Mouse (Mus musculus): ENCODE measurements around the gene Zfp536.

The Zfp536 gene

DNA sequence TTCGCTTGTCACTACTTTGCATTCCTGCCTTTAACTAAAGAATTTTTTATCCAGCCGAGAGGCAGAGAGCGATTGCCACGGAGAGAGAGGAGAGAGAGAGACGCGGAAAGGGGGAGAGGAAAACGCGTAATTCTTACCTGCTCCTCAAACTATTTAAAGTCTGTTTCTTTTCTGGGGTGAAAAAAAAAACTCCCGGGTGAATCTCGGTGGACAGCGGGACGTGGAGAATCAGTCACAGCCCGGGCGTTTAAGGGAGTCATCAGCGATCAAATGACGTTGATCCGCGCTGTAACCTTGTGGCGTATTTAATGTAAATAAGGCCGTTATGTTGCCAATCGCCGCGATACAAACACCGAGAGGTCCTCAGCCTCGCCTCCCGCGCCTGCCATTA, at the start of gene Zfp536:
Gene Zfp536, minus strand, starts transcription at position 330 of the 391 bp plus-strand sequence.
- DNase-seq (ENCODE audit: low read depth, low spot score): no peak

DNA sequence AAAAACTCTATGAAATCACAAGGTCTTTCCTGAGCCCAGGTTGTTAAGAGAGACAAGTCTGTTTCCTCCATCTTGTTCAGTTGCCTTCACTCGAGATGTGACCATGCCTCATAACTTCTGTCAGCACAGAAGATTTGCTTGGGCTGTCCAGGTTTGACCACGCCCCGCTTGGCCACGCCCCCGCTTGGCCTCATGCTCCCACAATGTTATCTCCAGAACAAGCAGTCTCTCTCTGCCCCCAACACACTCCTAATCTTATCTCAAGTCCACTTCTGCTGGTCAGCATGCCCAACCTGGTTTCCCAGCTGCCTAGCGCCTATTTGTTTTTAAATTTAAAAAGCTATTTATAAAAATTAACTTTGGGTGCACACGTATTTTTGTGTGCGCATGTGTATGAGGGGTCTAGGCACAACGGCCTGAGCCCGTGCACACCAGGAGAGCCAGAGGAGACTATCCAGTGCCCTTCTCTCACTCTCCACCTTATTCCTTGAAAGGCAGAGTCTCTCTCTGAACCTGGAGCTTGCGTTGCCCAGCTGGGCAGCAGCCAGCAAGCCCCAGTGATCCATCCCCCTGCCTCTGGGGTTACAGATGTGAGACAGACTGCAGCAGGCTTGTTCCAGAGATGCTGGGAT, 47.3 kb upstream of the Zfp536 start:
- no peak for DNase-seq (ENCODE audit: low read depth, low spot score)

DNA sequence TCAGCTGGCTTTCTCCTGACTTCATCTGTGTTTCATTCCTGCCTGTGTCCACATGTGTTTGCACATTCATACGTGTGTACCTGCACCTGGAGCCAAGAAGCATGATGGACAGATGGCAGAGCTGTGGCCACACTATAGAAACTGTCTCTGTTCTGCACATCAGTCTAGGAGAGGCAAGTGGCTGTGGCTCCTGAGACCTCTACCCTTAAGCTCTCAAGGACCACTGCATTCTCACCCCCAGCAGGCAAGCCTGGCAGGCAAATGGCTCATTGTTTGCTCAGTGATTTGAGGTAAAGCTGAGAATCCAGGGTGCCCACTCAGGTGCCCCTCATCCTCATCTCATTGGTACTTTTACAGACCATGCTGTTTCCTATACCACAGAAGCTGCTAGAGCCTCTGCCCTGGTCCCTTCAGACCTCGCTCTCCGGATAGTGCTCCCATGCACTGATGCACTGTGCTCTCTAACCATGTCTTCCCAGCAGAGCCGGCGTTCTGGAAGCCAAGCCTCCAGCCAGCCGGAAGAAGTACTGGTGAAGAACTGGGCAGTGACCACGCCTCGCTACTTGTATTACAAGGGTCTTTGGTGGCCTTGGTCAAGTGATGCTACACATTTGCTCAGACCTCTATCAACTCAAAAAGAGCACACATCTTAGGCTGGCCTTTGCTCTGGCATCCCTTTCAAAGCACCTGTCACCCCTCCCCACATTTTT, 45.3 kb upstream of the Zfp536 start:
- DNase-seq (ENCODE audit: low read depth, low spot score): no peak

- no peak for DNase-seq (ENCODE audit: low read depth, low spot score)
These were observed 43.5 kb upstream of the Zfp536 start for GRCm38 (mm10) chr7:37816901-37817300.

DNA sequence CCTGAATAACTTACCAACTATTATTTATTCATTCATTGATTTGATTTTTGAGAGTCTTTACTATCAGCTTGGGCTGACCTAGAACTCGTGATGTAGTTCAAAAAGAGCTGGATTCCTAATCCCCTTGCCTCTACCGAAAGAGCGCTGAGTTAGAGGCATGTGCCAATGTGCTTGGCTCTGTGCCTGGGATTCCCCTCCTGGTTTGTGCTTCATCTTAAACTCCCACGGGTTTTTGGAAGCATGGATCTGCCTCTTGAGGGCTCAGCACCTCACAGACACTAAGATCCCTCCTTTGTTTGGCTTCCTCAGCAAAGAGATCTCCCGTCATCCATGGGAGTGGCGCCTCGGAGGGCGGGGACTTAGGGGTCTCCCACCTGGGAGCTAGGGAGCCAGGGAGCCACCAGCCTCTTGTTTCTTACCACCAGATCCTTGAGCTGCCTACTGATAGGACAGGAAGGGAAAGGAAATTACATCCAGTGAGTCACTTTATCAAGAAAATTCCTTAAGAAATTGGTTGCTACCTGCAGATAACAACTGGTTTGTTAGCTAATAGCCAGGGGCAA, 41.5 kb upstream of the Zfp536 start:
- no peak for DNase-seq (ENCODE audit: low read depth, low spot score)

GRCm38 (mm10) chr7:37813676-37814075, 40.2 kb upstream of the Zfp536 start:
- no peak for DNase-seq (ENCODE audit: low read depth, low spot score)

GRCm38 (mm10) chr7:37809908-37810307, 36.5 kb upstream of the Zfp536 start:
- no peak for DNase-seq (ENCODE audit: low read depth, low spot score)

DNA sequence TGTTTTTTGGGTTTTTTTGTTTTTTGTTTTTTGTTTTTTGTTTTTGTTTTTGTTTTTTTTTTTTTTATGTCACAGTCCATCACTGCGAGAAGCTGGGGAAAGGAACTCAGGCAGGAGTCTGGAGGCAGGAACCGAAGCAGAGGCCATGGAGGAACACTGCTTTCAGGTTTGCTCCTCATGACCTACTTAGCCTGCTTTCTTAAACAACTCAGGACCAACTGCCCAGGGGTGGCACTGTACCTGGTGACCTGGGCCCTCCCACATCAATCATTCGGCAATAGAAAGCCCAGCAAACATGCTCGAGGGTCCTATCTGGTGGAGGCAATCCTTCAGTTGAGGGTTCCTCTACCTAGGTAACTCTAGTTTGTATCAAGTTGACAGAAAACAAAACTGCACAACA, 35.6 kb upstream of the Zfp536 start:
- no peak for DNase-seq (ENCODE audit: low read depth, low spot score)

GRCm38 (mm10) chr7:37801160-37801559, 27.7 kb upstream of the Zfp536 start:
- no peak for DNase-seq (ENCODE audit: low read depth, low spot score)

DNA sequence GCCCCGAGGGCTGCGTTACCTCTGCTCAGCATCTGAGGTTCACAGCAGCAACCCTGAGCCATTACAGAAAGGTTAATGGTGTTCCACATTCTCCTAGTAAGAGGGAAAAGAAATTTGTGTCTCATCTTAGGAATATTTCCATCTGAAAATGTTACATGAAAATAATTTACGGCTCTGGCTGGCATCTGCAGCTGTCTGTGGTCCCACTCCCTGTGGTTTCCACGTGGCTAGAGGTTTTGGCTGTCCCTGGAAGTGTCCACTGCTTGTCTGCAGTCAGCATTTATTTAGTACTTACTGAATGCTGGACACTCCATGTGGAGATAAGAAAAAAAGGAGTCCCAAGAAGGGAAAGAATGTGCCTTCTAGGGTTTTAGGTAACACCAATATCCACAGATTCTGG, 15.3 kb upstream of the Zfp536 start:
- no peak for DNase-seq (ENCODE audit: low read depth, low spot score)

DNA sequence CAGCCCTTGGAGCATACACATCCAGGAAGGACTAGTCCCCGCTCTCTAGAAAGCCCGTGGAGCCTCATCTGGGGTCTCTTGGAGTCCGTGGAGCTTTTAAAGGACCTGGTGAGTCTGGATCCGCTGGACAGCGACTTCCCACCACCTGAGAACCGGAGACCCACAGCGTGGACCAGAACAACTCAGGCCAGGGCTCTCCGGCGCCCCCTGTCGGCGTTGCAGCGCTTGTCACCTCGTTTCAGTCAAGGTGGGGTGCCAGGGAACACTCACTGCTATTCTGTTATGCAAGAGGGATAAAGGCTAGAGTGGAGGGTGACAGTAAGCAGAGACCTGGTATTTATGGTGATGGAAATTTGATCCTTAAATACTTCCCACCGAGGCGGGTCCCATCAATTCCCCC, 2.1 kb upstream of the Zfp536 start:
- DNase-seq (ENCODE audit: low read depth, low spot score): no peak

GRCm38 (mm10) chr7:37774463-37774970, 1.1 kb upstream of the Zfp536 start:
- no peak for DNase-seq (ENCODE audit: low read depth, low spot score)

- DNase-seq (ENCODE audit: low read depth, low spot score): no peak
These were observed 465 bp upstream of the Zfp536 start for GRCm38 (mm10) chr7:37773906-37774305.

DNA sequence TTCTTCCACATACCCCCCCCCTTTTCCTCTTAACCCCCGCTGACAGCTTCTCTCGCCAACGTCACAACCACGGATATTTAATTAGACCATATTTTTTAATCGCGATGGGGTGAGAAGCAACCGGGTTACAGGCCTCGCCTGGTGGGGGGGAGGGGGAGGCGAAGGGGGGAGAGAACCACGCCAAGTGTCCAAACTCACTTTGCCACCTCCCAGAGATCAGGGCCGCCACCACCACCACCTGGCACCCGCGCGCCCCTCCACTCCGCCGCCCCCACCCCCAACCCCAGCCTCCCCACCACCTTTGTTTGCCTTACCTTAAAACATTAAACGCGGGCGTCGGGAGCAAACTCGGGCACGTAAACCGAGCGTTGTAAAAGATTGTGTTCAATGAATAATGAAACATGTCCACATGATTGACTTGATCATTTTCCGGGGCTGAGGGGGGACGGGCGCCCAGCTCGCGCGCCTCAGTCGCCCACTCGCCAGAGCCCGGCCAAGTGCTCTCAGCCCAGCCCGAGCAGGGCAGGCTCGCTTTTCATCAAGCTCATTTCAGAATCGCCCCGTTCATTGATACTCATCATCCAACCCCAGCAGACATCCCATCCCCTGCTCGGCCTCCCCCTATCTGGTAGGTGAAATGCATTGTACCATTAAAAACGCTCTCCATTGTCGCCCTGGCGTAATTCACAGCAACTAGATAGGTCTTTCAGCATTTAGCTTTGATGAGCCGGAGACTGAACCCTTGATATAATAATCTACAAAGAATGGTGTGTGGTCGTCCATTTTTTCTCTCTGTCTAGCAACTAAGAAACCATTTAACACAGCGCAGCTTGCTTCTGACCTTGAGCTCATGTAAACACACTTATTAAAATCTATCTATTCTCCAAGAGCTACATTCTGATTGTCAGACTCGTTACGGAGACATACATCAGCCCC, 797 bp downstream of the Zfp536 start:
- DNase-seq (ENCODE audit: low read depth, low spot score): no peak

DNA sequence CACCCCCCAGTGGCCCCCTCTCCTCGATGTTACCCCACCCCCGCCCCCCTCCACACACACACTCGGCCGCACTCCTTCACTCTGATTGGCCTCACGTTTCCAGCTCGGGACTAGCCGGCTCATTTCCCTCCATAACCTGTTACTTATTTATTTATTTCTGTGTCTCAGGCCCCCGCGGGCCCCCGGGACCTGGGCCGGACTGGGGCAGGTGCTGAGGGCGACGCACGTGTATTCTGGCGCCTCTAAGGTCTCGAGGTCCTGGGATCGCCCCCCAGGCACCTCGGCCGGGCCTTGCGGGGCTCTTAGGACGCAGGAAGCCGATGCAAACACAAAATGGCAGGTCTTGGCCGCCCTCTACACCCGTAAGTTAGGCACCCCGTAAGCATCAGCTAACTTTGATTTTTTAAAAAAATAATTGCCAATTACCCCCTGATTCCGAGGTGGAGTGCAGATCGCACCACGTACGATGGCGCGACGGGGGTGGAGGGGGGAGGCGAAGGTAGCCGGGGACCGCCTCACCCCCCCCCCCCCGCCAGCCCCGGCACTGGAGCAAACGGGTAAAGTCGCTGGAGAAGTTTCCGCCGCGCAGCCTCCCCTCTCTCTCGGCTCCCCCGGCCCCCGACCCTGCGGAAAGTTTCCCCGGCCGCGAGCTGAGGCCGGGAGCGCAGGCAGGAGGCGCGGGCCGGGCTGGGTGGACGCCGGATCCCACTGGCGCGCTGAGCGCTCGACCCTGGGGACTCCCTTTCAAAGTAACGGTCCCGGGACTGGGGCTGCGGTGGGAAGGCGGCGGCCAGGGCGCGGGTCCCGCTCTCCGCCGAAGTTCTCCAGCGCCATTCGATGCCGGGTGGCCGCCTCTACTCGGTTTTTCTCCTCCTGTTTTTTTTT, 1.7 kb downstream of the Zfp536 start:
- no peak for DNase-seq (ENCODE audit: low read depth, low spot score)

DNA sequence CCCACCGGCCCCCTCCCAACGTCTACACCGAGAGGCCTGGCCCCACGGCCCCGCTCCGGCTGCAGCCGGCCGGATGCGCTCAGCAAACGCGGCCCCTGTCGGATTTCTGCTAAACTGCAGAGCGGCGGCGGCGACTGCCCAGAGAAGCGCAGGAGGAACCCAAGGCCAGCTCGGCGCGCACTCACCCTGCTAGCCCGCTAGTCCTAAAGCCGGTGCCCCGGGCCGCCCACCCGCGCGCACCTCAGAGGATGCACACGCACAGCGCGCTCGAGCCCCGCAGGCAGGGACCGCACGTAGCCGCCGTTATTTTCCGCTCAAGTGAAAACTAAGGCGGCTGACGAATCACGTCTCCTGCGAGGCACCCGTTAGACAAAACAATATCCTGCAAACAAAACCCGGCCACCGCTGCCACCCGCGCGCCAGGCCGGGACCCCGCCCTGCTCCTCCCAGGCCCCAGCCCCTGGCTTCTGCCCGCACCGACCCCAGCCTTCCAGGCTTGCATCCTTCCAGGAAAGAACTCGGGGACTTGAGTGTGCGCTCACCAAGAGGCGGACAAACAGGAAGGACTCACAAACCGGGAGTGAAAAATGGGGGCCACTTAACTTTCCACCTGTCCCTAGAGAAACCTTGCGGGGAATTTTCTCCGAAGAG, 2.9 kb downstream of the Zfp536 start:
- DNase-seq (ENCODE audit: low read depth, low spot score): no peak

DNA sequence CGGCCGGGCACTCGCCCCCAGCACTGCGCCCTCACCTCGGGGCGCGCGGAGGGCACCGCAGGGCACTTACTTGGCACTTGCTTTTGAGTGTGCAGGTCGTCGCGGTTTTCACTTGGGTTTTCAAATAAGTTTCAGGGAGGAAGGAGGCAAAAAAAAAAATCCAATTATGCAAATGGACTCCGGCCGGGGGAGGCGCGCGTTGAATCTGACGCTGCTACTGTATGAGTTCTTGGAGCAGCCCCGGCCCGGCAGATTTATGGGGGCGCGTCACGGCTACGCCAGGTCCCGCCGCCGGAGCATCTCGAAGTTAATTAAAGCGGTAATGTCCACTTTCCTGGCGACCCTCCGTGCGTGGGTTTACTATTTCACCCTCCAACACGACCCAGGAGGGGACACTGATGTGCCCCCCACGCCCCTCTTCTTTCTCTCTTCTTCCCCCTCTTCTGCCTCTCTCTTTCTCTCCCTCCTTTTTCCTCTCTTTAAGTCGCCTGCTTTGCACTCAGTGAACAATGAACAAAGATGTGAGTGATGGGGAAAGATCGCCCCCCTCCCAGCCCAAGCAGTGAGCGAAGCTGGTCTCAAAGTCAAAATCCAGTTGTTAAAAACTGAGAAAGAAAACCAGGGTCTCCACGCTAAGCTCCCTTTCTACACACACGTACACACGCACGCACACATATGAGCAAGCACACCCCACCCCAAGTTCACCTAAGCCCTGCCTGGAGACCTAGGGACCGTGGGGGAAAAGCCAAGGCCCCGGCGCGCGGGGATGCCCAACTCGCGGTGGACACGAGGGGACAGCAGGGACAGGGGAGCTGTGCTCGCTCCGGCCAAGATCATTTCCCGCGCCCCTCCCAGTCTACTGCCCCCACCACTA, 3.7 kb downstream of the Zfp536 start:
- no peak for DNase-seq (ENCODE audit: low read depth, low spot score)

DNA sequence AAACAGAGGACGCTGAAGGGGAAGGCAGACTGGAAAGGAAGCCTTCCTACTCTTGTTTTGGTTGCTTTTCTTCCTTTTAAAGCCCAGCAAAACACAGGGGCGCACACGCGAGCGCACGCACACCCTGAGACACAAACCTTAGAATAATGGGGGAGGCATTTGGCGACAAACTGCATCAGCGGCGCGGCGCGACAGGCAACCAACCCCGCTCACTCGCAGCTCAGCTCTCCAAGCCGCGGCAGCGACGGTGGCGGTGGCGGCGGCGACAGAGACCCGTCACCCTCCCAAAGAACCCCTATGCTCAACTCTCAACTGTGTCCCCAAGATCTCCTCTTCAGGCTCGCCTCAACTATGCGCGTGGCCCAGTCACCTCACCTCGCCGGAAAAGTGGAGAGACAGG, 4.4 kb downstream of the Zfp536 start:
- no peak for DNase-seq (ENCODE audit: low read depth, low spot score)

DNA sequence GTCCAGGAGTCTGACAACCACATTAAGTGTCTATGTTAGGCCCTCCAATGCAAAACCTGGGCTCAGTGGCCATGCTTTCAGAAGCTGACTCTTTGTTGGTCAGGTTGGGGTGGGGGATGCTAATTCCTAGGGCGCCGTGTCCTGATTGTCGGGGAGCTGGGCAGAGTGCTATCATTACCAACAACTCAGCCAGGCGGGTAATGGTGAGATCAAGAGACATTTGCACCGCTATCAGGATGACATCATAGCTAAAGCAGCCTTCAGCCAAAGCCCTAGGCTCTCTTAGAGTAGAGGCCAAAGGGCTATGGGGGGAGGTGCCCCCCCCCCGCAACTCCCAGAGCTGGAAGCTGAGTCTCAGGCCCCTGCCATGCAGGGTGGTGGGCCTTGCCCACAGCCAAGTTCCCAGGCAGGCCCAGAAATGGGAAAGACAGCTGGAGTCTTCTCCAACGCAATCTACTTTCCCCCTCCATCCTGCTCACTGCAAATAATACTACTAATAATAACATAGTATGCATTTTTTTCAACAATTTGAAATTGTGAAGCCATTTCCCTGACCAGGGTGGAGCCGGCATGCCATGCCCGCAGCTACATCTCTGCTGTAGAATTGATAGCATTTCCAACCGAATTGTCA, 5.0 kb downstream of the Zfp536 start:
- DNase-seq (ENCODE audit: low read depth, low spot score): no peak

Data from brain, embryonic 18.5 days (tissue).